Mouse (Mus musculus) urinary bladder, postnatal 36 days (tissue): Measurements from ENCODE around the gene Gm10318.
A peak's percentile ranks its signal among the peaks of the same experiment; 100 is the strongest.

Experiments used
- DNase-seq, 2 experiments: peaks; one replicate each; pipeline ENCODE4 v3.0.0; 2022; ENCODE audit warnings: low spot score in 2 of 2, mixed read lengths in 1 of 2

Gm10318 gene

GRCm38 (mm10) chr10:77852559-77852958, at the start of gene Gm10318:
Gene Gm10318 (plus strand): TSS chr10:77852859.
- no peak for DNase-seq

GRCm38 (mm10) chr10:77804095-77804494, 48.6 kb upstream of the Gm10318 start:
- no peak for DNase-seq

- no peak for DNase-seq
Observed at GRCm38 (mm10) chr10:77811743-77812142, 40.9 kb upstream of the Gm10318 start, which contains the start of gene Gm9507. Gene Gm9507 (minus strand): TSS chr10:77811843.

- DNase-seq = no peak
Observed at GRCm38 (mm10) chr10:77814382-77814781, 38.3 kb upstream of the Gm10318 start, which contains the start of gene Gm2696. Gene Gm2696 (plus strand): TSS chr10:77814682.

- DNase-seq = no peak
Observed at GRCm38 (mm10) chr10:77815514-77815913, 37.1 kb upstream of the Gm10318 start.

- DNase-seq = no peak
Observed at GRCm38 (mm10) chr10:77818523-77818922, 34.1 kb upstream of the Gm10318 start.

GRCm38 (mm10) chr10:77819203-77819602, 33.5 kb upstream of the Gm10318 start:
- no peak for DNase-seq

- DNase-seq = no peak
Observed at GRCm38 (mm10) chr10:77826951-77827350, 25.7 kb upstream of the Gm10318 start, which contains the start of gene Krtap10-4. Gene Krtap10-4 (minus strand): TSS chr10:77827095.

GRCm38 (mm10) chr10:77835647-77836046, 17.0 kb upstream of the Gm10318 start, which contains the start of gene Krtap10-10:
Gene Krtap10-10 (plus strand): TSS chr10:77835947.
- DNase-seq = no peak

GRCm38 (mm10) chr10:77839006-77839405, 13.7 kb upstream of the Gm10318 start:
- DNase-seq = no peak

GRCm38 (mm10) chr10:77846503-77846902, 6.2 kb upstream of the Gm10318 start, which contains the start of gene Gm36176:
Gene Gm36176 (plus strand): TSS chr10:77846803.
- DNase-seq = no peak

GRCm38 (mm10) chr10:77846961-77847360, 5.7 kb upstream of the Gm10318 start:
- DNase-seq = no peak

- no peak for DNase-seq
Observed at GRCm38 (mm10) chr10:77847538-77847937, 5.1 kb upstream of the Gm10318 start.

- no peak for DNase-seq
Observed at GRCm38 (mm10) chr10:77861675-77862074, 9.0 kb downstream of the Gm10318 start, which contains the start of gene Gm3285. Gene Gm3285 (plus strand): TSS chr10:77861975.

- DNase-seq = peak; percentile 75 to 80
Observed at GRCm38 (mm10) chr10:77864067-77864761, 11.6 kb downstream of the Gm10318 start.

- DNase-seq = no peak
Observed at GRCm38 (mm10) chr10:77864762-77865143, 12.1 kb downstream of the Gm10318 start.

- DNase-seq = no peak
Observed at GRCm38 (mm10) chr10:77867546-77867945, 14.9 kb downstream of the Gm10318 start.

GRCm38 (mm10) chr10:77869651-77870050, 17.0 kb downstream of the Gm10318 start:
- no peak for DNase-seq

- DNase-seq = peak; percentile 34 to 47
Observed at GRCm38 (mm10) chr10:77878985-77879384, 26.3 kb downstream of the Gm10318 start.

- DNase-seq = no peak
Observed at GRCm38 (mm10) chr10:77880305-77880704, 27.6 kb downstream of the Gm10318 start.

- DNase-seq = no peak
Observed at GRCm38 (mm10) chr10:77882553-77882952, 29.9 kb downstream of the Gm10318 start.

GRCm38 (mm10) chr10:77886007-77886747, 33.5 kb downstream of the Gm10318 start:
- DNase-seq = no peak
